Mouse (Mus musculus) small intestine, adult 2 months (tissue): ENCODE results near the gene 9230112D13Rik.

Experiments used
- CTCF ChIP-seq: fragments of 200-500 bp; IDR thresholded peaks from 2 replicates; pipeline ENCODE4 v1.5.1; 2012; ENCODE audit warnings: low read depth, mild to moderate bottlenecking, control low read depth, inconsistent platforms, low read length, moderate library complexity, mixed read lengths; ENCODE audit not compliant: insufficient replicate concordance, insufficient read length; ENCODE audit errors: extremely low read depth
- POLR2A ChIP-seq: fragments of 200-500 bp; IDR thresholded peaks from 2 replicates; pipeline ENCODE4 v1.6.1; 2012; ENCODE audit warnings: low read depth, mild to moderate bottlenecking, control low read depth, inconsistent platforms, low read length, moderate library complexity

GRCm38 (mm10) chr14:34544545-34544944, 21.9 kb upstream of the 9230112D13Rik start:
- TF ChIP-seq CTCF (no peak), POLR2A (no peak)
